Mouse (Mus musculus): ENCODE results near the gene Sephs1.

GRCm38 (mm10) chr2:4921019-4921418, 39.7 kb downstream of the Sephs1 start:
- no peak for TF ChIP-seq CTCF (IDR thresholded peaks at IDR 0.05; ENCODE audit: low read depth, low read length)
- TF ChIP-seq GATA1 (IDR thresholded peaks at IDR 0.05; ENCODE audit: borderline replicate concordance, low read length), result no peak
- no peak for TF ChIP-seq GATA2 (IDR thresholded peaks at IDR 0.05; ENCODE audit: borderline replicate concordance, low read depth, low read length)
